In the genomic region with DNA sequence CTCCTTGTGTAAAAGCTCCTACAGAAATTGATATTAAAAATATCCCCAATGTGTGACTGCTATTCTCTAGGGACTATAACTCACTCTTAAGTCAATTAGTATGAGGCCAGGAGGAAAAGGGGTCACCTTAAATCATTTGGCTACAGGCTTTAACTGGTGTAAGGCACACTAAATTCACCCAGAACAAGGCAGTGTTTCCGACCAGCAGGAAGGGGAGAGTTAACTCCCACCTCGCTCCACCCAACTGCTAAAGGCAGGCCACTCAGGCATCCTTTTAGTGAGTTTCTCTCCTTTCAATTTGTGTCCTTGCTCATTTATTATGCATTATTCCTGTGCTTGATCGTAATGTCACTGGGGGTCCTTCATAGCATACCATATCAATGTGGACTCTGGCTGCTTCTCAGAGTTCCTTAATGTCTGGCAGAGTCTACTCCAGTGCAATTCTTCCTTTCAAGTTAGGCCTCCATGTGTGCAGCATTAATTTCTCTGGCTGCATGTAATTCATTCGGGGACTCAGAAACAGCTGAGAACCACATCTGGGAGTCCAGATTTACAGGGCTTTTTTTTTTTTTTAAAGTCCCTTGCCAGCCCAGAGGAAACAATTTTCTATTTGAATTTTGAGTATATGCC, we compare ENCODE assay signal across 18 mouse cellular contexts.
DNase-seq lines count a peak whose midpoint lies in the region; ATAC-seq and TF ChIP-seq lines count a peak whose summit lies in the region.
"Had no signal": no experiment of that assay in that cellular context is flagged by ENCODE, and none has a peak within 500 bp of the region (broad histone marks: within the 10 kb centered on the region; RNA-seq: fewer than 3 reads in every experiment).

No protein-coding gene starts in this region.

- DNase-seq in embryonic facial prominence, embryonic 11.5 days (ENCODE audit: low spot score), result peak; percentile 35
- no peak for DNase-seq in embryonic facial prominence, embryonic 10.5 days (ENCODE audit: low spot score)
- peak; percentile 71 for DNase-seq in kidney, postnatal 0 days (ENCODE audit: low spot score)
- DNase-seq in kidney, adult 9 months, result no peak
- peak; percentile 51 for DNase-seq in brain, embryonic 14.5 days (ENCODE audit: low read depth)
- peak; percentile 35 for DNase-seq in limb, embryonic 11.5 days (ENCODE audit: low spot score)
- no peak for DNase-seq in lung, postnatal 0 days (ENCODE audit: low spot score)
- DNase-seq in gastrocnemius, adult 8-10 months (ENCODE audit: low spot score in 2 of 2), result no peak
- DNase-seq: adrenal gland, postnatal 25 days; cerebellum, adult 2 months; cerebellum, postnatal 36 days; gastrocnemius, postnatal 14 days; heart, adult 2 months; heart, postnatal 4 days; kidney, postnatal 14 days; liver, postnatal 0 days; lung, postnatal 14 days had no signal

- H3K27ac ChIP-seq in embryonic facial prominence, embryonic 11.5 days (replicated peaks; ENCODE audit: low read depth, low read length), result no peak overlapping the region
- no peak overlapping the region for H3K27ac ChIP-seq in embryonic facial prominence, embryonic 10.5 days (replicated peaks)
- no peak overlapping the region for H3K27ac ChIP-seq in kidney, postnatal 0 days
- no peak overlapping the region for H3K27ac ChIP-seq in limb, embryonic 11.5 days (replicated peaks; ENCODE audit: low read depth, low read length)
- no peak overlapping the region for H3K27ac ChIP-seq in lung, postnatal 0 days (ENCODE audit: low read length)
- H3K27ac ChIP-seq: heart, adult 2 months had no signal

- H3K9ac ChIP-seq in embryonic facial prominence, embryonic 11.5 days (replicated peaks; ENCODE audit: low read length), result no peak overlapping the region
- no peak overlapping the region for H3K9ac ChIP-seq in kidney, postnatal 0 days (ENCODE audit: low read depth, low read length)
- H3K9ac ChIP-seq in limb, embryonic 11.5 days (ENCODE audit: low read length), result no peak overlapping the region
- no peak overlapping the region for H3K9ac ChIP-seq in lung, postnatal 0 days (replicated peaks; ENCODE audit: low read depth)
- H3K9ac ChIP-seq: liver, postnatal 0 days had no signal

- H3K27me3 ChIP-seq in embryonic facial prominence, embryonic 11.5 days (ENCODE audit: control insufficient read depth, insufficient read depth, low read length), result no peaks in the 10 kb centered on the region
- H3K27me3 ChIP-seq in embryonic facial prominence, embryonic 10.5 days (replicated peaks; ENCODE audit: low read depth, poor library complexity, severe bottlenecking), result no peaks in the 10 kb centered on the region
- H3K27me3 ChIP-seq in kidney, postnatal 0 days (ENCODE audit: insufficient read depth, low read length), result no peaks in the 10 kb centered on the region
- no peaks in the 10 kb centered on the region for H3K27me3 ChIP-seq in limb, embryonic 11.5 days (ENCODE audit: control insufficient read depth, insufficient read depth, low read length)
- no peaks in the 10 kb centered on the region for H3K27me3 ChIP-seq in lung, postnatal 0 days (replicated peaks; ENCODE audit: insufficient read depth, low read length)

- TF ChIP-seq EP300 in lung, postnatal 0 days (IDR thresholded peaks at IDR 0.05), result no peak

- TF ChIP-seq POLR2A in brain, embryonic 14.5 days (IDR thresholded peaks at IDR 0.05; ENCODE audit: borderline replicate concordance, extremely low read depth, insufficient read depth, insufficient read length, poor library complexity, severe bottlenecking), result no peak

- TF ChIP-seq CTCF in kidney, postnatal 0 days (IDR thresholded peaks at IDR 0.05; ENCODE audit: low read depth), result no peak
- TF ChIP-seq CTCF in brain, embryonic 14.5 days (IDR thresholded peaks at IDR 0.05; ENCODE audit: borderline replicate concordance, extremely low read depth, insufficient read depth, insufficient read length), result no peak
- TF ChIP-seq CTCF in lung, postnatal 0 days (IDR thresholded peaks at IDR 0.05), result no peak

- 66% methylated on average over 4 of the region's 4 CpGs for WGBS in embryonic facial prominence, embryonic 11.5 days
- 75% methylated on average over 4 of the region's 4 CpGs for WGBS in embryonic facial prominence, embryonic 10.5 days
- WGBS in kidney, postnatal 0 days, result 29% methylated on average over 4 of the region's 4 CpGs
- 21% methylated on average over 4 of the region's 4 CpGs for WGBS in limb, embryonic 11.5 days
- WGBS in lung, postnatal 0 days, result 86% methylated on average over 4 of the region's 4 CpGs

- H3K4me3 ChIP-seq in embryonic facial prominence, embryonic 11.5 days (ENCODE audit: low read depth, low read length), result no peak overlapping the region
- H3K4me3 ChIP-seq in embryonic facial prominence, embryonic 10.5 days, result no peak overlapping the region
- no peak overlapping the region for H3K4me3 ChIP-seq in kidney, postnatal 0 days (replicated peaks; ENCODE audit: low read depth, low read length)
- H3K4me3 ChIP-seq in limb, embryonic 11.5 days (ENCODE audit: low read depth, low read length), result no peak overlapping the region
- no peak overlapping the region for H3K4me3 ChIP-seq in lung, postnatal 0 days (ENCODE audit: low read depth, low read length)
- H3K4me3 ChIP-seq: heart, adult 2 months had no signal

- H3K4me1 ChIP-seq in embryonic facial prominence, embryonic 11.5 days (ENCODE audit: control insufficient read depth, insufficient read depth, low read length), result no peaks in the 10 kb centered on the region
- no peaks in the 10 kb centered on the region for H3K4me1 ChIP-seq in embryonic facial prominence, embryonic 10.5 days
- no peaks in the 10 kb centered on the region for H3K4me1 ChIP-seq in kidney, postnatal 0 days (replicated peaks; ENCODE audit: insufficient read depth, low read length)
- H3K4me1 ChIP-seq in limb, embryonic 11.5 days (ENCODE audit: control insufficient read depth, insufficient read depth, low read length), result peaks cover 11% of the 10 kb centered on the region
- no peaks in the 10 kb centered on the region for H3K4me1 ChIP-seq in lung, postnatal 0 days (ENCODE audit: insufficient read depth, low read depth, low read length)

- no peaks in the 10 kb centered on the region for H3K9me3 ChIP-seq in embryonic facial prominence, embryonic 11.5 days (replicated peaks; ENCODE audit: control insufficient read depth, low read length)
- no peaks in the 10 kb centered on the region for H3K9me3 ChIP-seq in embryonic facial prominence, embryonic 10.5 days
- no peaks in the 10 kb centered on the region for H3K9me3 ChIP-seq in kidney, postnatal 0 days (replicated peaks; ENCODE audit: low read length)
- no peaks in the 10 kb centered on the region for H3K9me3 ChIP-seq in limb, embryonic 11.5 days (ENCODE audit: control insufficient read depth, low read length)
- H3K9me3 ChIP-seq in lung, postnatal 0 days (ENCODE audit: low read length), result no peaks in the 10 kb centered on the region
- H3K9me3 ChIP-seq: G1E had no signal

- H3K4me2 ChIP-seq in embryonic facial prominence, embryonic 11.5 days (ENCODE audit: low read depth, low read length), result no peak overlapping the region
- no peak overlapping the region for H3K4me2 ChIP-seq in kidney, postnatal 0 days (ENCODE audit: low read length)
- no peak overlapping the region for H3K4me2 ChIP-seq in limb, embryonic 11.5 days (ENCODE audit: low read depth, severe bottlenecking)
- H3K4me2 ChIP-seq in lung, postnatal 0 days (replicated peaks; ENCODE audit: low read depth, low read length), result no peak overlapping the region

- no peak for ATAC-seq in embryonic facial prominence, embryonic 11.5 days (replicated peaks; ENCODE audit: insufficient number of reproducible peaks, low FRiP score, low TSS enrichment, low read depth)
- ATAC-seq in kidney, postnatal 0 days (replicated peaks; ENCODE audit: low FRiP score, low read depth), result no peak
- ATAC-seq in limb, embryonic 11.5 days (ENCODE audit: insufficient number of reproducible peaks, low FRiP score, low TSS enrichment, low read depth), result no peak
- no peak for ATAC-seq in lung, postnatal 0 days
- ATAC-seq: liver, postnatal 0 days had no signal

- H3K36me3 ChIP-seq in embryonic facial prominence, embryonic 11.5 days (replicated peaks; ENCODE audit: control insufficient read depth, insufficient read depth, low read depth, low read length), result no peaks in the 10 kb centered on the region
- H3K36me3 ChIP-seq in embryonic facial prominence, embryonic 10.5 days (replicated peaks), result no peaks in the 10 kb centered on the region
- no peaks in the 10 kb centered on the region for H3K36me3 ChIP-seq in kidney, postnatal 0 days (ENCODE audit: insufficient read depth, low read length)
- no peaks in the 10 kb centered on the region for H3K36me3 ChIP-seq in limb, embryonic 11.5 days (ENCODE audit: control insufficient read depth, insufficient read depth, low read length)
- no peaks in the 10 kb centered on the region for H3K36me3 ChIP-seq in lung, postnatal 0 days (ENCODE audit: insufficient read depth, low read length)
- H3K36me3 ChIP-seq: G1E had no signal

Comparison
In these comparisons a context has a peak if more than half of its experiments do, and no peak if none do; other contexts are left out.
1. DNase-seq: peak in embryonic facial prominence, embryonic 11.5 days (single experiment), kidney, postnatal 0 days (single experiment), brain, embryonic 14.5 days (single experiment) and limb, embryonic 11.5 days (single experiment); none in embryonic facial prominence, embryonic 10.5 days (single experiment), kidney, adult 9 months (single experiment), lung, postnatal 0 days (single experiment) and gastrocnemius, adult 8-10 months (0 of 2).